Mouse (Mus musculus): ENCODE results near the gene Crybb1.

Gene Crybb1

DNA sequence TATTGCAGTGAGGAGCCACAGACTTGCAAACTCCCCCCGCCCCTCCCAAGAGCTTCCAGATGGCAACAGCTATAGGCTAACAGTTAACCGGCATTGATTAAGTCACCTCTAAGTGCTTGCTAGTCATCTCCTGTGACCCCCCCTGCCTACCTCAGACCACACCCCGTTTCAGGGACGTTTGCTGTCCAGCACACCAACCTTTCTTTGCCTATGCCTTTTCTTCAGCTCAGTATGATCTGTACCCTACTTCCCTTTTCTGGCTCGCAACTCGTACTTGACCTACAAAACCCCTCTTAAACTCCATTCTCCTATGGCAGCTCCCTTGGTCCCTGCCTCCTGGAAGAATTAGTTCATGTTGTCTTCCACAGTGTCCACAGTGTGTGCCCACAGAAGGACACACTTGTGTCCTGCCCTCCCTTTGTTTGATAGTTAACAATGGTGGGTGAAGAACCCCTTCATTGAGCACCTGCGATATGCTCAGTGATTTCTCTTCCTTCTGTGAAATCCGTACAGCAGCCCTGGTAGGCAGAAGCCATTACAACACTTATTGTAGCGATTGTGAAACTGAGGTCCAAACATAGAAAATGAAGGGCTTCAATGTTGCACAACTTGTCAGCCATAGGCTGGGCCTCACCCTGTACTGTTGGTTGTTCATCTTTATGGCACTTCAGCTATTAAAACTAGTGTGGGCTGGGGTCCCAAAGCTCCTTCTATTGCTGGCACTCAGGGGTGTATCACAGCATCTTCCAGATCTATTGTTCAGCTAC, 10.6 kb downstream of the Crybb1 start:
- DNase-seq (ENCODE audit: low spot score in 2 of 2) = peak in 1 of 2 experiments; percentile 37

DNA sequence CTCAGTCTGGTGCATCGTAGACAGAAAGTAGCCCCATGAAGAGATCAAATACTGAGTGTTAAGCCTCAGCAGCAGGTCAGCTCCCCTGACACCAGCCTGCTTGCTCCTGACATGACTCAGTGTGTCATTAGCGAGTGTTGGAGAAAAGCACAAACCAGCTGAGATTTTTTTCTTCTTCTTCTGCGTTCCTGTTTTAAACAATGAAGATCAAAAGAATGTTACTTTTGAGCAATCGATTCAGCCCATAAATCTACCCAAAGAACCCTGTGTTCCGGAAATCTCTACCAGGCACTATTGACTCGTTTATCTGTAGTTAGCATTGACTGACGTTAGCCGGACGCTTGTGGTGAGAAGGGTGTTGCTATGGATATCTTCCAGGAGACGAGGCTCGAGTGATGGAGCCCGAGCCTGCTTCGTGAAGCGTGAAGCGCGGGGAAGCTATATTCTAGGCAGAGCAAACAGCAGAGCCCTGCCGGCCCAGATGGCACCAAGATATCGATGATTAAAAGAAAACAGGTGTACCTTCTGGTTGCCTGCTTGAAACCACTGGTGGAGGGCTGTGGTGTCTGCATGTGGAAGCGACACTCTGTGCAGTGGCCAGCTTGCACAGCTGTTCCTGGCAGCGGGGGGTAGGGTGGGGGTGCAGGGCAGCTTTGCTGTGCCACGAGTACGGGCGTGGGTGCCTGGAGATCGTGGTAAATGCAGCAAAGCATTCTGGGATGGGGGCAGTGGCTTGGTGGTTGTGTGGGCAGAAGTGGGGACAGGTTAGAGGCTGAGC, 15.3 kb downstream of the Crybb1 start:
- DNase-seq (ENCODE audit: low spot score in 2 of 2) = peak; percentile 80 to 88

DNA sequence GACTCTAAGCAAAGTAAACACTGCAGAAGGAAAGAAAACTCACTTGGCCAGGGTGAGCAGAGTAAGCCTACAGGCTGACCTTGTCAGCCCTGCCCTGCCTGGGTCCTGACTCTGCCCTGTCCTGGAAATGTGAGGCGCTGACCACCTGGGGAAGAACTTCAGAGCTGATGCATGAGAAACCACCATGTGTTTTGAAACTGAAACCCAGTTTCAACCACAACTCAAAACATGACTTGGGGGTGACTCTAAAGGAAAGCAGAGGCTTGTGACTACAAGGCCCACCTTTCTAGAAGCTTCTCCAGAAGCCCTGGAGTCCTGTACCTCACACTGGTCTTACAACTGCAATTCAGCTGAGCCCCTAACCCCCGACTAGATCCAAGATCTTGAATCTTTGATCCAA, 17.3 kb downstream of the Crybb1 start:
- peak; percentile 64 to 75 for DNase-seq (ENCODE audit: low spot score in 2 of 2)

DNA sequence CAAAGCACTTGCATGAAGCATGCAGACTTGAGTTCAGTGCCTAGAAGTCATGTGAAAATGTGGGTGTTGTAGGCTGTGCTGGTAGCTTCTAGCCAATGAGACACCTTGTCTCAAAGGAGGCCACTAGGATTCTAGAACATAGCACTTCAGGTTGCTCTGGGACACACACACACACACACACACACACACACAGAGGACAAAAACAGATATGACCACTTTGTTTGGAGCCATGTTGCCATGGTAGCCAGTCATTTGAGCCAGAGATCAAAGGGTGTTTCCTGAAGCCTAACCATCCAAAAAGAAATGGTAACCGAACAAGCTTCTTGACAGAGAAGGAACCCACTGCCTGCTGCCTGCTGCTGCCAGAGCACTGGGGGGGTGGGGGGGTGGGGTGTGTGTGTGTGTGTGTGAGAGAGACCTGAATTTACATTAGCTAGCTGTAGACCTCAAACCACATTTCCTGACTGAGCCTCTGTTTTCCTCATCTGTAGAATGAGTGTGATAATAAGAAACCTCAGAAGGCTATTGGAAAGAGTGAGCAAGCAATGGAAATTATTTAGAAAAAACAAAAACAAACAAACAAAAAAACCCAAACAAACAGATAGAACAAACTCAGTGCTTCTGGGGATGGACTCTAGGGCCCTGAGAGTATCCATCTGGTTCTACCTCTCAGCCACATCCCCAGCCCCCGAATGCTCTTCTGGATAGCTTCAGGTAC, 18.3 kb downstream of the Crybb1 start:
- peak; percentile 82 to 83 for DNase-seq (ENCODE audit: low spot score in 2 of 2)

DNA sequence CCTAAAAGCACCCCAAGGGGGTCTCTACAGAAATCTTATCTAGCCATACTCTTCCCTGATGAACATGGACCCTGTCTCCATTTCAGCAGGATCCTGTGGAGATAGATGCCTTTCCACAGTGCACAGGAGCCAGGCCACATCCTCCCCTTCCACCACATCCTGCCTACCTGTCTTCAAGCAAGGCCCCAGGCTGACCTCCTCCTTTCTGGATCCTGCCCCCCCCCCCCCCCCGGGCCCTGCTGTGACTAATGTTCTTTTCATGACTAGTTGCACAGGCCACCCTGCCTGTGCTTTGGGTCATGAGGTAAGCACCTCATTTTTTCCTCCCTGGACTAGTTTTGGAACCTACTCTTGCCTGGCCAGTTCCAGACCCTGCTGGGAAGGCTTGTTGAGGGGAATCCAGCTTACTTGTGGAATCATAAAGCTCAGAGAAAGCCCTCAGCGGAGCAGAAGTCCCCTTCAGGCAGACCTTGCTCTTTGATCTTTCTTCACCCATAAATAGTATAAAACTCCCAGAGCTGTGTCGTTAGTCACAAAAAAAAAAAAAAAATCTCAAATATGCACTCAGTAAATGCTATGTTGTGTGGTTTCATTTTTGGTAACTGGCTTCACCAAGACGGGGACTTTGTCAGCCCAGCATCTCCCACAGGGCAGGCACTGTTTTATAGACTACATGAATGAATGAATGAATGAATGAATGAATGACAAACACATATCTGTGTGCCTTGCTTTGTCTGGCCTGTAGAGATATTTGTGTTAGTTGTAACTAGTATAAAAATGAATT, 19.6 kb downstream of the Crybb1 start:
- DNase-seq (ENCODE audit: low spot score in 2 of 2) = no peak

DNA sequence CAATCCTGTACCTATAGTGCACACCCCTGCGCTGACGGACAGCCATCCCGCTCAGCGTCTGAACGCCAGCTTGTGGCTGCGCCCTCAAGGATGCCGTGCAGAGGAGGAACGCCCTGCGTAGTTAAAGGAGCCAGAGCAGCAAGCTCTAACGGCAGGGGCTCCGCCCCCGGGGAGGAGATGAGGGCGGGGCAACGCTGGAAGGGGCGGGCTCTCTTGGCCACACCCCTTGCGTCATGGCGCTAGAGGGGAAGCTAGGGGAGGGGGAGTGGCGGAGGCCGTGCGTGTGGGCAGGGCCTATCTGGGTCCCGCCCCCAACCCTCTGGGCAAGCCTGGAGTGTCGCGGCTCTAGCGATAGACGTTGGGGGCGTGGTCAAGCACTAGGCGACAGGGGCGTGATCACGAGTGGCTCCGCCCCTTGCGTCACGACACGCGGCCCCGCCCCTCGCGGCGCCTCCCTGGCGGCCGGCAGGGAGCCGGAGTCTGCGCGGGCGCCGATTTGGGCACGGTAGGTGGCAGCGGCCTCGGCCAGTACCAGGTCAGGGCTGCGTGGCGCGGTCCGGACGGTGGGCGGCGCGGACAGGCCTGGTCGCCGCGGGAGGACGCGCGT, 20.8 kb downstream of the Crybb1 start, which contains the start of gene Tpst2:
Gene Tpst2 (plus strand): TSS at position 425 of the 607 bp plus-strand sequence.
- DNase-seq (ENCODE audit: low spot score in 2 of 2) = peak; percentile 100

DNA sequence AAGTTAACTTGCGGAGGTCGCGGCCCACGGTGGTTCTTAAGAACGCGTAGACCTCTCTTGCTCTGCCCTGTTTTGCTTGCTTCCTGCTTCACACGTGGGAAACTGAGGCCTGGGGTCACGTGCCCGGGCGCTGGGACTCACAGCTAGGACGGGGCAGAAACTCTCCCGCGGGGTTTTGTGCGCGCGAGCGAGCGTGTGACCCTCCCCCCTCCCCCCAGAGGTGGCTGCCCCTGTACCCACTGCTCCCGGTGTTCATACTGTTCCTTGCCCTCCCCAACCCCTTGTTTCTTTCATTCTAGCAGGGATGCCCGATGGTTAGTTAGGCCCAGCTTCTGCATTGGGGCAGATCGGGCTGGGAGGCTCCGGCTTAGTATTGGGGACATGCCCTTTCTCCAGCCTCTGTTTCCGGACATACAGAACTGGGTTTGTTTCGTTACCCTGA, 21.3 kb downstream of the Crybb1 start:
- peak in 1 of 2 experiments; percentile 46 for DNase-seq (ENCODE audit: low spot score in 2 of 2)

DNA sequence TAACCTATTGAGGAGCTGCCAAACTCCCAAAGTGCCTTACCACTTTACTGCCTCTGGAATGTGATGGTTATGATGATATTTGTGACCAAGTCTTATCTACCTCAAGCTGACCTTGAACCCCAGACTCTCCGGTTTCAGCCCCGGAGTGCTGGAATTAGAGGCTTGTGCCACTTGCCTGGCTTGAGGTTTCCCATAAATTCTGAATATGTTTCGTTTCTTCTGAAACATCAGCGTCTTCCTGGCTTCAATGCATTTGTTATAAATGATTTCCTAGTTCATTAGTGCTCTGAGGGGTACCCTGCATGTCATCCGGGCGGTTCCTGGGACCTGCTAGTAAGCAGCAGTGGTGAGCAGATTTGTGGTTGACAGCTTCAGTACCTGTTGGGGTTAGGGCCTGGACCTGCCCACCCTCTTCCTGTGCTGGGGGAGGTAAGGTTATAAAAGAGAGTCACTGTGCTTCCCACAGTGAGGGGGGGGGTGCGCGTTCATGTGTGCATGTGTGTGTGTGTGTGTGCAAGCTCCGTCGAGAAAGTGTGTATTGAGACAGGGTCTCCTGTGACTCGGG, 22.4 kb downstream of the Crybb1 start:
- peak; percentile 60 to 64 for DNase-seq (ENCODE audit: low spot score in 2 of 2)

DNA sequence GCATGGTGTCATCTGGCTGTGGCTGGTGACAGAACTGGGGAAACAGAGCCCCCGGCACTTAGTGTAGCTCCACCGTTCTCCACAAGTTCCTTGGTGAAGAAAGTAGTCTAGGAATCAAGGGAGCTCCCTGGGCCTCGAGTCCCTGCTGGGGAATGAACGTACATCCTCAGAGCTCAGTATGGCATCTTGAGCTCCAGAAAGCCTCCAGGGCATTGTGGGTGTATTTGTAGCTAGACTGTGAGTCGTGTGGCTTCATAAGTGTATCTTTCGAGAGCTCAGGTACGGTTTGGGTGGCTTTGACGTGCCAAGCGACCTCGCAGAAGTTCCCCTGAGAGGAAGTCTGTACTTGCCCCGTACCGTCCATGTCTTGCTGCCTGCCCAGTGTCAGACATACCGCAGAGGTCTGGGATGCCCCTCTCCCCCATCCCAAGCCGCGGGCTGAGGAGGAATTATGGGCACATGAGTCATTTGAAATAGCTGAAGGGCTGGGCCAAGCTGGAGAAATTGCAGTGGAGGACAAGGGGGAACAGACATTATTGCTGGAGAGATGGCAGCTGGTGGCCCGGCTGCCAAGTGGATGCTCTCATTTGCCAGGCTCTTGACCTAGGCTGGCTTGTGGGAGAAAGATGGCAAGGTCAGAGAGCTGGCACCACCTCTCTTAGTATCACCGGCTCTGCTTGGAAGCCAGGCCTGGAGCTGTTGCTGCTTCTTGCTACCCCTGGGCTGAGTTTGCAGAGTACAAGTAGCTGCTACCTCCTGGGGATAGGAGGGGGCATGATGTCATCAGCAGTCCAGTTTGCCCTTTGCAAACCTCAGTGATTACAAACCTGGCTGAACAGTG, 23.8 kb downstream of the Crybb1 start:
- DNase-seq (ENCODE audit: low spot score in 2 of 2) = peak; percentile 64 to 65

DNA sequence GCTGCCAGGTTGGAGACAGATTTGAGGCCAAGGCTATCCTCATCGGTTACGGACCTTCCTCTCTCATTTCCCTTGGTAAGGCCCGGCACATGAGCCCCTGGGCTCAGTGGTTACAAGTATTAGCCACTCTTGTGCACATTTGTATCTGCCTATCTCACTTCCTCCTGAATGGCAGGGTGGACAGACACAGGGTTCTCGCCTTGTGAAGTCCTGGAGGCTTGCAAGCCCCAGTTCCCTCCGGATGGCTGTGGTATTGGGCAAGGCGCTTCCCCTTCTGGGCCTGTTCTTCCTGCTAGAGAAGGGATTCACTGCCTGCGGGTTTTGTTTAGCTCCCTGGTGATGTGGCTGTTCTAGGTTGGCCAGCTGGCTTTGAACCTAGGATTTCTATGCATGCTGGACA, 24.5 kb downstream of the Crybb1 start:
- DNase-seq (ENCODE audit: low spot score in 2 of 2) = no peak

DNA sequence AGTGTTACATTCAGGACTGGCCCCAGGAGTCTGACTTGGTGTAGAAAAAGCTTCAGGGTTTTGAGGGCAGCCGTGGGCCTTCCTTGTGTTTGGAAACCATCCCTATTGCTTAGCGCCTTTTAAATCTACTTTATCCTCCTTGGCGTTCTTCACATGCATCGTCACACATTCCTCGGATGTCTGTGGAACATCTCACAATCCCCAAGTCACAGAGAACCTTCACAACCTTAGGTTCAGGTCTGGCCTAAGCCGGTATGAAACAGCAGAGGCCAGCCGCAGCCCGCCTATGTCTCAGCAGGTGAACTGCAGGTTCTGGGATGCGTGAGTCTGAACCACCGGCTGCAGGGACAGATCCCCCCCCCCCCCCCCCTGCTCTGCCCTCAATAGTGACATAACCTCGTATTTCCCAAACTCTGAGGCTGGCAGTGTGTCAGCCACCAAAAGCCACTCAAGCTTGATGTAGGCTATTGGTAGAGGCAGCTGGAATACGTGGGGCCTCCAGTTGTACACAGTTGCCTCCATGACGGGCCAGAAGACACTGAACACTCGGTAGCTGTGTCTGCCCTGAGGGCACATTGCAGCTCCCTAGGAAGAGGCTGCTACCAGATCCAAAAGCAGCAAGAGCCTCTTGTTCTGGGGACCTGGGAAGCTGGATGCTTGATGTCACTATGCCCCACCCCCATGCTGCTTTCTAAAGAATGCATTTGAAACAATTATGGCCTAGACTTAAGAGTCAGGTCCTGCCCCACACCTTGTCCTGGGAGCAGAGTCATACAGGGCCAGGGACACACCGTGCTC, 25.4 kb downstream of the Crybb1 start:
- DNase-seq (ENCODE audit: low spot score in 2 of 2) = no peak

DNA sequence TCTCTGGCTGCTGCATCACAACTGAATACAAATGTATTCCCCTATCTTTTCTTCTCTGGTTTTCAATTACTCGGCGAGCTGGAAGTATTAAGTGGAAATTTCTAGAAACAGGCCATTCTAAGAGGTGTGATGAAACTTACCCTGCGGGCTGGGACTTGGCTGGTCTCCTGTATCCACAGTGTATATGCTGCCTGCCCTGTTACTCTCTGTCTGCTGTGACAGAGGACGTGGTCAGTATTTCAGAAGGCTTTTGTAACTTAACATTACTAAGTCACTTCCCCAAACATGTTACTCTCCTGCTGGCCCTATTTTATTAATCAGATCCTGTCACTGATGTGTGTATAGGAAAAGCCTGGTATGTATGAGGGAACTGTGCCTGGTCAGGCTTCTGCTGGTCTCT, 26.1 kb downstream of the Crybb1 start:
- no peak for DNase-seq (ENCODE audit: low spot score in 2 of 2)

DNA sequence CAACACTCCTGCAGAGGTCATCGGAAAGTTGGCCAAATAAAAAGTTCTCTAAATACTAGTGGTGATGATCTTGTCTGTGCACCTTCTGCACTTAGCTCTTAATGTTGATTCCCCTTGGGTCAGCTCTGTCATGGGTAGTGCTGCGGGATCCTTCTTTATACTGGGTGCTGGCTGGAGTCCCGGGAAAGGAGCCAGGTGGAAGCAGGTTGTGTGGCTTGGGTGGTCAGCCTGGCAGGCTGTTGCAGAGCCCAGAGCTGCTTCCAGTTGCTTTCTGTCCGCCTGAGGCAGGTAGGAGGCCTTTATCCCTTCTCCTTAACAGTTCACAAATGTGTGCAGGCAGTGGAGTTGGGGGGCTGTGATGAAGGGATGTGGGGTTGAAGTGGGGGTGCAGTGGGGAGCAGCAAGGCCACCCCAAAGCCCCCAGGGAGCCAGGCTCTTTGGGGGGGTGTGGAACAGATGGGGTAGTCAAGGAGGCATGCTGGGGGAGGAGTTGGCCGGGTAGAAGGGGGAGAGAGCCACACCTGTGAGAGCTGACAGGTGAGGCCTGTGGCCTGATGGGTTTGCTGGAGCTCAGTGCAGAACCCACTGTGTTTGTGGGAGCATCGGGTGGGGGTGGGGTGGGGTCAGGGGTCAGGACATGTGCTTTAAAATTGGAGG, 26.6 kb downstream of the Crybb1 start:
- DNase-seq (ENCODE audit: low spot score in 2 of 2) = no peak

DNA sequence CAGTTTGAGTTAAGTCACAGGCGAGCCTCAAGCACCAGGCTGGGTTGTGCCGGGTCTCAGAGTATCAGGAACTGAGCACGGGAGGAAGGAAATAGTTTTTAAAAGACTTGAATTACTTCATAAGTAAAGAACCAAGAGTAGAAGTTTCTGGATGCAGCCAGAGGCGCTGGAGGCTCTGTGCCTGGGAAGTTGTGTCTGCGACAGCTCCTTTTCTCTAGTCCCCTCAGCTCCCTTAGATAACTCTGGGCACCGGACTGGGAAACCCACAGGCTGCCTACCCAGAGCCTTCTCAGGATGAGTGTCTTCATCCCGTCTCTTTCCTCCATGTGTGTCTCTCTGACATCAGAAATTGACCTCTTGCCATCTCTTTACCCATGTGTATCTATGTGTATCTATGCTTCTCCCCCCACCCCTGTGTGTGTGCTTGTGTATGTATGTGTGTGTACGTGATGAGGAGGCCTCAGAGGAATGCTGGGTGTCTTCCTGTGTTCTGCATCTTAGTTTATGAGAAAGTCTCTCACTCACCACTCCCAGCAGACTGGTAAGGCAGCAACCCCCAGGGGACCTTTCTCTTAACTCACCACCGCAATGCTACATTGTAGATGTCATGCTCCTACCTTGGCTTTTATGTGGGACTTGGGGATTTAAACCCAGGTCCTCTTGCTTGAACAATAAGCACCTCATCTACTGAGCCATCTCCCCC, 27.3 kb downstream of the Crybb1 start:
- peak in 1 of 2 experiments; percentile 47 for DNase-seq (ENCODE audit: low spot score in 2 of 2)

DNA sequence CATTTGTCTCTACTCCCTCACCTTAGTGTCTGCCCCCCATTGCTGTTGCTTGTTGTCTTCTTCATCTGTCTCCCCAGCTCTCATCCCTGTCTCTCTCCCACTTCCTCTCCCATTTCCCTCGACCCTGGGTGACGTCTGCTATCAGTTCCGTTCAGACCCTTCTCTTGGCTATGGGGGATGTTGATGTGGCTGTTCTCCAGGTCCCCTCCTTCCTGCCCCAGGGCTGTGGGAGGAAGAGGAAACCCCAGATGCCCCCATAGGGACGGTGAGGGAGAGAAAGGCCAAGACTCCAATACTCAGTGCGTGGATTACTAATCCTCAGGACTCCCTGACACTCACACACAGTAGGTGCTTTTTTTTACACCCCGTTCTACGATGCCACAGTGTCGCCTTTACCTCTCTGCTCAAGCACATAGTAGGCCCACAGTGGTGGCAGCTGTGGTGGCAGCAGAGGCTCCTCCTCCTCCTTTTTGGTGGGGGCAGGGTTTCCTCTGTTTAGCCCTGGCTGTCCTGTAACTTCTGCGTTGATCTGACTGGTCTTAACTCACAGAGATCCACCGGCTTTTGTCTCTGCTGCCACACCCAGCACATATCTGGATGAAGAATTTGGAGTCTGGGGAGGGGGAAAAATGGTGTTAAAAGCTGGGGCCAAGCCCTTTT, 28.1 kb downstream of the Crybb1 start:
- DNase-seq (ENCODE audit: low spot score in 2 of 2) = no peak

DNA sequence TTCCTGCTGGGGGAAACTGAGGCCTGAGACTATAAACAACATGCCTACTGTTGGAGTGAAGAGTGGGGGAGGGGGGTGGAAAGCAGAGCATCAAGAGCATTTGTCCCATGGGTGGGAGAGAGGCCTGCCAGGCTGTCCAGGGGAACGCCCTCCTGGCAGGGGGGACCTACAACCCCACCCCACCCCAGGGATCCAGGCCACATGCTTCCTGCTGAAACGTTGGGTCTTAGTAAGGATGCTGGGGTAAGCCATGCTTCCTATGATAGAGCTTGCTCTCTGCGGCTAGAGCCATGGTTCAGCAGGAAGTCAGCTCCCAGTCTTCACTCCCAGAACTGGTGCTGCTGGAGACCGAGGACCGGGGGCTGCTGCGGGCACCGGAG, 28.6 kb downstream of the Crybb1 start:
- no peak for DNase-seq (ENCODE audit: low spot score in 2 of 2)

DNA sequence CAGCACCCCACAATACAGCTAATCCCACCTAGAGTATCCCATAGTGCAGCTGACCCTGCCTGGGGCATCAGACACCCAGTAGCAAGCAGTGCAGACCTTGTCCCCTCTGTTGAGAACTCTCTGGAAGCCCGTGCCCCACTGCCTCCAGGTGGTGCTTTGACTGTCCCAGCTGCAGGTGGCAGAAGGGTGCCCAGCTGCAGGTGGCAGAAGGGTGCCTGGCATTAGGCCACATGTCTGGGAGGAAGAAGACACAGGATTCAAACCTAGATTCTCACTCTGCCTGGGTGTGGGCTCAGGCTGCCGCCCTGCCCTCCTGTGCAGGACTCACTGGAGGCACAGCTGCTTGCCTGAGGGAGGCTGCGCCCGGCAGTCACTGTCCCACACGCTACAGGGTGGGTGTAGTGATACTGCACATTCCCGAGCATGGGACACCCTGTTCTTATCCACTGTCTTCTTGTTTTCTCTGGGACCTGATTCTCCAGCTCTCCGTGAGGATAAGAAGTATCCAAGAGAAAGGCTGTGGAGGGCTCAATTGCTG, 30.0 kb downstream of the Crybb1 start:
- DNase-seq (ENCODE audit: low spot score in 2 of 2) = no peak
